Mouse (Mus musculus): ENCODE measurements at regions not wholly inside any gene's neighbourhood (a gene's known extent, or its start where the extent isn't known, plus 50 kb on each side); places are given as distances from the start of the nearest gene placed in this dataset.

GRCm38 (mm10) chr10:125039290-125039689 lies 350.0 kb downstream of the Slc16a7 start:
- no peak for ATAC-seq (ENCODE audit: insufficient read depth)
- WGBS (ENCODE audit: insufficient replicate concordance) = 63% methylated on average over 3 of the region's 3 CpGs

GRCm38 (mm10) chr10:125035631-125036030 lies 353.6 kb downstream of the Slc16a7 start:
- Histone ChIP-seq H3K9ac (no peak overlapping the region), H3K4me1 (replicated peaks) (no peaks in the 10 kb centered on the region), H3K4me2 (no peak overlapping the region), H3K4me3 (replicated peaks) (no peak overlapping the region), H3K9me3 (replicated peaks) (no peaks in the 10 kb centered on the region), H3K36me3 (replicated peaks) (no peaks in the 10 kb centered on the region), H3K27ac (replicated peaks) (no peak overlapping the region), H3K27me3 (no peaks in the 10 kb centered on the region)
- ATAC-seq (ENCODE audit: insufficient read depth) = no peak
- WGBS (ENCODE audit: insufficient replicate concordance) = 71% methylated on average over 7 of the region's 7 CpGs

More at GRCm38 (mm10) chr10:125039290-125039689, 350.0 kb downstream of the Slc16a7 start:
- Histone ChIP-seq H3K36me3 (replicated peaks) (no peaks in the 10 kb centered on the region), H3K27ac (replicated peaks) (no peak overlapping the region), H3K4me3 (replicated peaks) (no peak overlapping the region), H3K9ac (no peak overlapping the region), H3K9me3 (replicated peaks) (no peaks in the 10 kb centered on the region), H3K27me3 (no peaks in the 10 kb centered on the region), H3K4me1 (replicated peaks) (no peaks in the 10 kb centered on the region), H3K4me2 (no peak overlapping the region)

- Histone ChIP-seq H3K4me2 (no peak overlapping the region), H3K4me3 (replicated peaks) (no peak overlapping the region), H3K9ac (no peak overlapping the region), H3K27ac (replicated peaks) (no peak overlapping the region), H3K4me1 (replicated peaks) (no peaks in the 10 kb centered on the region), H3K9me3 (replicated peaks) (no peaks in the 10 kb centered on the region), H3K36me3 (replicated peaks) (no peaks in the 10 kb centered on the region), H3K27me3 (no peaks in the 10 kb centered on the region)
- no peak for ATAC-seq (ENCODE audit: insufficient read depth)
- 60% methylated on average over 5 of the region's 5 CpGs for WGBS (ENCODE audit: insufficient replicate concordance)
These were observed 360.9 kb downstream of the Slc16a7 start for GRCm38 (mm10) chr10:125028347-125028746.

- H3K9ac ChIP-seq = no peak overlapping the region
- no peaks in the 10 kb centered on the region for H3K9me3 ChIP-seq (replicated peaks)
- no peak overlapping the region for H3K4me2 ChIP-seq
- H3K4me3 ChIP-seq (replicated peaks) = no peak overlapping the region
- H3K27ac ChIP-seq (replicated peaks) = no peak overlapping the region
- H3K27me3 ChIP-seq = no peaks in the 10 kb centered on the region
- no peak for ATAC-seq (ENCODE audit: insufficient read depth)
- 28% methylated on average over 2 of the region's 2 CpGs for WGBS (ENCODE audit: insufficient replicate concordance)
- H3K36me3 ChIP-seq (replicated peaks) = no peaks in the 10 kb centered on the region
- no peaks in the 10 kb centered on the region for H3K4me1 ChIP-seq (replicated peaks)
These were observed 362.4 kb downstream of the Slc16a7 start for GRCm38 (mm10) chr10:125026851-125027250.

Data from liver, embryonic 15.5 days (tissue).